Mouse (Mus musculus): ENCODE data around the gene Gm17332.

DNA sequence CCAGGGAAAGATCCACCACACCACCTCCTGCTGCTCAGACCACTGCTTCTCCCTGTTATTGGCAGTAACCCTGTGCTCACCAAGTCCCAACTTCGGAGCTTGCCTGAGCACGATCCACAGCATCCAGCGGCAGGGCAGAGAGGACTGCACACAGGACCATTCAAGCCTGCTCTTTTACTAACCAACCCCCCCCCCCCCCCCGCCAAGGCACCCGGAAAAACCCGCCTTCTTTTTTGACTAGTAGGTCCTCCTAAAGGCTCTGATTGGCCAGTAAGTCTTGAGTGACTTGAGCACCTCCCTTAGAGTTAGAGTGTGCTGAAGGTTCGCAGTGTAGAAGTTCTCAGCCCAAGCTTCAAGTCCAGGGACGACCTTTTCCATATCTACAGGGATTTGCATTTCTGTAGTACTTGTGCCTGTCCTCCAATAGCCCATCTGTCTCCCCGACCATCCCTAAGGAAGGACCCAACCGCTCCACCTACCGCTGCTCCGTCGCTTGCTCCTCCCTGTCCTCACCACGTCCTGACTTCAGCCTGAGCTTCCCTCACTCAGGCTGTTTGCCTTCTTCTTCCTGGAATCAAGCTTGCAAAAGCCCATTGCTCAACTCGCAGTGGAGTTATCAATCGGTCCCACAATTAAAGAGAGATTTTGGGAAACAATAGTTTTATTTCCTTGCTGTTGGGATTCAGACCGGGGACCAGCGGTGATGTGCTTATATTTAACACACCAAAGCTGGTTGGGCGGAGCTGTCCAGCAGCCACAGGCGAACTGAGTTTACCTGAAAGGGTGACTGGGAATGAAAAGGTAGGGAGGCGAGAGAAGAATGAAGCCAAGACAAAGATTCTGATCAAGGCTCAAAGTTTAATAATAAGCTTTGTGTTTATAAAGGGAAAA is 12.9 kb downstream of the Gm17332 start:
- no peak for TF ChIP-seq CTCF (IDR thresholded peaks at IDR 0.05; ENCODE audit: low read depth)
- TF ChIP-seq EP300 (IDR thresholded peaks at IDR 0.05; ENCODE audit: low read depth), result no peak
